1 mouse cellular context compared by ENCODE assay signal in genomic region chr7:122099222-122099621, GRCm38 (mm10).
TF ChIP-seq lines count a peak whose summit lies in the region.

No protein-coding gene starts in this region.

TF ChIP-seq in CH12.LX, 34 proteins besides CTCF, POLR2A, EP300 and RAD21:
- TF ChIP-seq E2F4 (IDR thresholded peaks at IDR 0.05; ENCODE audit: insufficient replicate concordance, low read depth, low read length) (no peak), ZNF384 (IDR thresholded peaks at IDR 0.05; ENCODE audit: low read depth, low read length) (no peak), SMC3 (IDR thresholded peaks at IDR 0.05; ENCODE audit: low read depth, low read length) (peak; percentile 47; the same call in 1 of the 2 replicates), MYC (IDR thresholded peaks at IDR 0.05; ENCODE audit: low read depth, low read length) (peak; percentile 72; the same call in 1 of the 2 replicates), HCFC1 (IDR thresholded peaks at IDR 0.05; ENCODE audit: low read depth, low read length) (0 out of 2 replicates have a peak, but pooled peaks have one; percentile 32), SIN3A (IDR thresholded peaks at IDR 0.05; ENCODE audit: low read length) (peak; percentile 61), JUND (conservative IDR thresholded peaks at IDR 0.05; ENCODE audit: low read depth, low read length) (peak; percentile 46; the same call in 1 of the 2 replicates), TCF12 (IDR thresholded peaks at IDR 0.05; ENCODE audit: low read depth, low read length) (0 out of 2 replicates have a peak, but pooled peaks have one; percentile 38), IRF4 (IDR thresholded peaks at IDR 0.05; ENCODE audit: low read depth, low read length) (0 out of 2 replicates have a peak, but pooled peaks have one; percentile 18), JUN (IDR thresholded peaks at IDR 0.05; ENCODE audit: insufficient read depth, low read depth, low read length) (no peak)
TF ChIP-seq in CH12.LX: peak in this region for 7.
